Mouse (Mus musculus) CH12.LX (cell line): ENCODE data around the gene Chac1.

Experiments used
- JUND ChIP-seq: conservative IDR thresholded peaks from 2 replicates; pipeline ENCODE4 v1.6.1; 2011; ENCODE audit warnings: low read depth, low read length, improper control_type of control experiment
- MEF2A ChIP-seq: IDR thresholded peaks from 2 replicates; pipeline ENCODE4 v1.6.1; 2014; ENCODE audit warnings: low read depth, mild to moderate bottlenecking, inconsistent platforms, low read length, improper control_type of control experiment, borderline replicate concordance

- TF ChIP-seq JUND (no peak), MEF2A (no peak)
Observed at GRCm38 (mm10) chr2:119356805-119357204, 5.8 kb downstream of the Chac1 start.
